Mouse (Mus musculus) heart, adult 2 months (tissue): ENCODE results near the gene Rmi1. TPM values are rescaled to one million over a fixed set of nuclear protein-coding genes. Genes with fewer than 3 reads are reported as not detected.
"Not testable (repeated sequence)": the region's sequence is repeated elsewhere in the genome, so short reads cannot be mapped to it uniquely, and the experiment has no call there.

ENCODE experiments used
- DNase-seq, 2 experiments: peaks; one replicate each; pipeline ENCODE4 v3.0.0; 2021
- H3K27ac ChIP-seq: fragments of 200-600 bp; 2 replicates; pipeline ENCODE4 v1.8.1; 2022
- H3K27me3 ChIP-seq: fragments of 200-500 bp; 2 replicates; pipeline ENCODE4 v1.6.1; 2012; ENCODE audit warnings: mild to moderate bottlenecking, low read length, inconsistent platforms, mixed read lengths; ENCODE audit not compliant: control insufficient read depth, insufficient read depth
- H3K36me3 ChIP-seq: fragments of 200-500 bp; 2 replicates; pipeline ENCODE4 v1.6.1; 2012; ENCODE audit warnings: low read length, inconsistent platforms; ENCODE audit not compliant: control insufficient read depth, insufficient read depth
- H3K4me1 ChIP-seq: fragments of 200-500 bp; 2 replicates; pipeline ENCODE4 v1.6.1; 2011; ENCODE audit warnings: low read length; ENCODE audit not compliant: control insufficient read depth, insufficient read depth
- H3K4me3 ChIP-seq: fragments of 200-600 bp; 2 replicates; pipeline ENCODE4 v1.8.1; 2022
- H3K79me2 ChIP-seq: fragments of 200-500 bp; replicated peaks from 2 replicates; pipeline ENCODE4 v1.6.1; 2012; ENCODE audit warnings: mild to moderate bottlenecking, inconsistent platforms, low read length, moderate library complexity, mixed read lengths; ENCODE audit not compliant: control insufficient read depth, insufficient read depth
- H3K9ac ChIP-seq: fragments of 200-500 bp; 2 replicates; pipeline ENCODE4 v1.6.1; 2012; ENCODE audit warnings: low read depth, mild to moderate bottlenecking, control low read depth, inconsistent platforms, low read length, mixed read lengths
- CTCF ChIP-seq: fragments of 200-600 bp; IDR thresholded peaks from 2 replicates; pipeline ENCODE4 v1.8.1; 2022; ENCODE audit warnings: antibody characterized with exemption, mild to moderate bottlenecking, moderate library complexity
- EP300 ChIP-seq: fragments of 200-500 bp; IDR thresholded peaks from 2 replicates; pipeline ENCODE4 v1.6.1; 2011; ENCODE audit warnings: low read depth, low read length, control low read depth; ENCODE audit not compliant: insufficient read depth
- POLR2A ChIP-seq: fragments of 200-500 bp; IDR thresholded peaks from 2 replicates; pipeline ENCODE4 v1.6.1; 2011; ENCODE audit warnings: mild to moderate bottlenecking, low read depth, low read length, control low read depth; ENCODE audit not compliant: insufficient read depth
- WGBS: fragments of 180-500 bp; shearing (Covaris S2); methylation state at CpG from one replicate; pipeline ENCODE4 v1.1.7; 2018; 5-methylcytosine and 5-hydroxymethylcytosine counted together
- intact Hi-C: fragments of 180-260 bp; cut with DNase I; formaldehyde crosslinking; loops from one replicate; pipeline ENCODE4 v1.15.1; 2025
- microRNA-seq, 2 experiments: library from miRNA; unstranded; fragments of <30 nt; microRNA quantifications; one replicate each; pipeline ENCODE4 v1.2.0; 2021
- polyA plus RNA-seq: library from polyadenylated mRNA; depleted of rRNA; stranded (reverse); fragments of >200 nt; gene quantifications from 2 replicates; pipeline ENCODE4 v1.2.3, GENCODE M21; 2012; rRNA removed
- total RNA-seq, 2 experiments: library from RNA; stranded (reverse); gene quantifications; 2 replicates each; pipeline ENCODE4 v1.2.3; 2021

Gene Rmi1
- total and polyA plus RNA-seq, 3 experiments = 5.2 to 9.2 (median 9.0) TPM

DNA sequence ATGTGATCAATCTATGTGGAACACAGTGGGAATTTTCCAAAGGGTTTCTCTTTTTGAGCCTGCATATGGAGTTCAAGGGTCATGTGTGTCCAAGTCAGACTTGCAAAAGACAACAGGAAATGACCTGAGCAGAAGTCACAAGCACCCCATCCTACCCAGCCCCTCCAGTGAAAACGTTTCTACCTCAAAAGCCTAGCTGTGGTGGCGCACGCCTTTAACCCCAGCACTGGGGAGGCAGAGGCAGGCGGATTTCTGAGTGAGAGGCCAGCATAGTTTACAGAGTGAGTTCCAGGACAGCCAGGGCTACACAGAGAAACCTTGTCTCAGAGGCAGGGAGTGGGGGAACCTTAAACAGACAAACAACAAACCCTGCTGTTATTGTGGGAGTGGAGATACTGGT is 50.2 kb downstream of the Rmi1 start:
- Histone ChIP-seq H3K79me2 (no peaks in the 10 kb centered on the region), H3K27me3 (no peaks in the 10 kb centered on the region; the same call in none of the 2 replicates), H3K36me3 (no peaks in the 10 kb centered on the region), H3K4me3 (no peak overlapping the region), H3K4me1 (no peaks in the 10 kb centered on the region), H3K27ac (no peak overlapping the region), H3K9ac (no peak overlapping the region)
- WGBS = 72% methylated on average over 4 of the region's 4 CpGs
- intact Hi-C loops = no loop called here
- DNase-seq = no peak
- no peak for TF ChIP-seq POLR2A
- TF ChIP-seq CTCF = no peak
- TF ChIP-seq EP300 = no peak

DNA sequence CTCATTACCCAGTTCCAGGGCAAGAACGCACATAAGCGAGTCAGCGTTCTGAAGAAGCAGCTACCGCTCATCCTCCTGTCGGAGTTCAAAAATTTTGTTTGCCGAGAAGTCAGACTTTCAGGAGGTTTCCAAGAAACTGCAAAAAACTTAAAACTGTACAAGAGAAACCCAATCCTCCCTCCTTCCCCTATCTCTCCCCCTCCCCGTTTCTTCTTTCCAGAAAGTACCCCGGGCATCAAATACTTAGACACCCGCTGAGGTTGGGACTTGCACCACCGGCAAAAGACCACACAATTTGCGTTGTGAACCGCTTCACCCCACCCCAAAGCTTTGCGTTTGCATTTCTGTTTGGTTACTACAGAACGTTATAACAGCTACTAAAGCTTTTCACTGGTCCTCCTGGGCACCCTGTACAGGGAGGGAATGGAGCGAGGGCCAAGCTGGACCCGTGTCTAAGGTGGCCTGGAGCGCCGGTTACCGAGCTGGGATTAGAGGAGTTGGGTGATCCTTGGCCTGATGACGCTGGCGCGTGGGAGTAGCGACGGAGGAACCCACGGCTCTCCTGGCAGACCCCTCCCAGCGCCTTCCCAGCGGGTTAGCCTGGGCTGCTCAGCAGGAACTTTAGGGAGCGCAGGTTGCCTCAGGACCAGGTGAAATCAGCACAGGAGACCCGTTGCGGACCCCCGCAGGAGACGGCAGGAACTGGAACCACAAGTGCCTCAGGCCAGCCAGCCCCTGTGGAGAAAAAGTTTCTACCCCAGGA is 50.8 kb downstream of the Rmi1 start:
- Histone ChIP-seq H3K4me3 (peak overlapping the region; percentile 42), H3K27ac (no peak overlapping the region), H3K4me1 (no peaks in the 10 kb centered on the region), H3K27me3 (no peaks in the 10 kb centered on the region; the same call in none of the 2 replicates), H3K79me2 (no peaks in the 10 kb centered on the region), H3K36me3 (no peaks in the 10 kb centered on the region), H3K9ac (peak overlapping the region; percentile 33)
- TF ChIP-seq CTCF (no peak), EP300 (no peak), POLR2A (no peak)
- peak; percentile 33 to 50 for DNase-seq
- WGBS = 18% methylated on average over 32 of the region's 32 CpGs
- intact Hi-C loops = no loop called here

DNA sequence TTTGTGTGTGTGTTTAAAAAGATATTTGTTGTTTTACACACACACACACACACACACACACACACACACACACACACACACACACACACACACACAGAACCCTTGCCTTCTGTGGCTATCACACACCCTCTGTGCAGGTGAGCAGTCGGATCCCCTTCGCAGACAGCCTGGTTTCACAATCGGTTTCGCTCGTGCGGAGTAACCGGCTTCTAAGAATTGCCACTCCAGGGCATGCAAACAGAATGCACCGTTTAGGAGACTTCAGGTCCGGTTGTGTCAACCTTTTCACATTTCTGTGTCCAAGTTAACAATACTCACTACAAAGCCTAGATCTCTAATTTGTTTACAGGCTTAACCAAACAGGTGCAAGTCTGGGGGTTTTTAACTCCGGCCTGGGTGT is 51.5 kb downstream of the Rmi1 start:
- Histone ChIP-seq H3K4me1 (no peaks in the 10 kb centered on the region), H3K36me3 (no peaks in the 10 kb centered on the region), H3K4me3 (no peak overlapping the region), H3K27ac (no peak overlapping the region), H3K9ac (no peak overlapping the region), H3K79me2 (no peaks in the 10 kb centered on the region), H3K27me3 (no peaks in the 10 kb centered on the region; the same call in none of the 2 replicates)
- DNase-seq = no peak
- TF ChIP-seq POLR2A (no peak), CTCF (no peak), EP300 (no peak)
- intact Hi-C loops = no loop called here
- WGBS = 78% methylated on average over 10 of the region's 10 CpGs

DNA sequence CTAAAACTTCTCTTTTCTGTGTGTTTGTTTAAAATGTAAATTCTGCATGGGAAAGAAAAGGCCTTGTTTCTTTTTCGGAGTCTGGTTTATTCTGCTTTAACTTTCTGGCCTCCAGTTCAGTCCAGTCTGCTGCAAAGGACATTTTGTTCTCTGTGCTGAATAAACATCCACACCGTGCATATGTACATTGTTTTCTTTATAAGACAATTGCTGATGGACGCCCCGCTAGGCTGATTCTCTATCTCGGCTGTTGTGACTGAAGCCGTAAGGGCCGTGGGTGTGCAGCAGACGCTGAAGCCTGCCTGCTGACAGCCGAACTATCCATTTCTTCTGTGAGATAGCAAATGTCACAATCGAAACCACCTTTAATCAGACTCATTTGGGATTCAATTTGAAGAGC is 54.5 kb downstream of the Rmi1 start:
- WGBS = 65% methylated on average over 10 of the region's 10 CpGs
- Histone ChIP-seq H3K4me1 (no peaks in the 10 kb centered on the region), H3K27ac (no peak overlapping the region), H3K79me2 (no peaks in the 10 kb centered on the region), H3K4me3 (no peak overlapping the region), H3K27me3 (no peaks in the 10 kb centered on the region; the same call in none of the 2 replicates), H3K9ac (no peak overlapping the region), H3K36me3 (no peaks in the 10 kb centered on the region)
- intact Hi-C loops = no loop called here
- no peak for DNase-seq
- no peak for TF ChIP-seq CTCF

DNA sequence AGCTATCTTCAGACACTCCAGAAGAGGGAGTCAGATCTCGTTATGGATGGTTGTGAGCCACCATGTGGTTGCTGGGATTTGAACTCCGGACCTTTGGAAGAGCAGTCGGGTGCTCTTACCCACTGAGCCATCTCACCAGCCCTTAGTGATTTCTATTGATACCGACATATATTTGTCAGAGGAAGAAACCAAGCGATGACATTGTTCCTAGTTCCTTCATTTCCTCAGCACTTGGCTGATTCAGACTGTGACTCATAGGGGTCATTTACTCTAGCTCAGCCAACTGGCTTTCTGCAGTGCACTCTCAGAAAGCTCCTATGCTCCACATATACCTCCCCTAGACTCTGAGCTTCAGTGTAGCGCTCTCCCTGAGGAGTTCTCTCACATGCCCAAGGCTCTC is 56.8 kb downstream of the Rmi1 start:
- not testable (repeated sequence) for DNase-seq

More for the DNA sequence above, 56.8 kb downstream of the Rmi1 start:
- H3K79me2 ChIP-seq, H3K27me3 ChIP-seq, H3K27ac ChIP-seq, H3K4me1 ChIP-seq, H3K36me3 ChIP-seq, H3K9ac ChIP-seq, H3K4me3 ChIP-seq, intact Hi-C loops: not testable (repeated sequence)
- 58% methylated on average over 6 of the region's 6 CpGs for WGBS

Small RNAs within 50 kb of the gene (microRNA-seq; reads per million reads assigned to microRNA genes)
- gene Mir7-1 = 25.1 to 31.4 reads per million in 2 experiments

Other genes starting within 250 kb of the Rmi1 start
- 10 to 100 TPM; 22.3 to 24.0 TPM for gene Idnk, start 244.6 kb upstream of the Rmi1 start, total RNA-seq
- gene Idnk, start 244.6 kb upstream of the Rmi1 start, polyA plus RNA-seq = 13.9 and 14.8 TPM in 2 replicates
- 10 to 100 TPM; 48.8 to 49.2 TPM for gene Ubqln1, start 186.6 kb upstream of the Rmi1 start, total RNA-seq
- gene Ubqln1, start 186.6 kb upstream of the Rmi1 start, polyA plus RNA-seq = 49.4 and 67.0 TPM in 2 replicates
- gene Gkap1, start 126.5 kb upstream of the Rmi1 start, total RNA-seq = 10 to 100 TPM; 21.8 to 28.3 TPM
- 4.7 and 7.1 TPM in 2 replicates for gene Gkap1, start 126.5 kb upstream of the Rmi1 start, polyA plus RNA-seq
- under 1 TPM; 0.05 to 0.10 TPM for gene Kif27, start 43.1 kb upstream of the Rmi1 start, total RNA-seq
- gene Kif27, start 43.1 kb upstream of the Rmi1 start, polyA plus RNA-seq = 0.09 and 0.10 TPM in 2 replicates
- 10 to 100 TPM; 15.2 to 17.5 TPM for gene 2210016F16Rik, start 17.0 kb upstream of the Rmi1 start, total RNA-seq
- 10.4 and 11.2 TPM in 2 replicates for gene 2210016F16Rik, start 17.0 kb upstream of the Rmi1 start, polyA plus RNA-seq
- 100 to 1,000 TPM; 388 to 416 TPM for gene Hnrnpk, start 1.1 kb downstream of the Rmi1 start, total RNA-seq
- gene Hnrnpk, start 1.1 kb downstream of the Rmi1 start, polyA plus RNA-seq = 108 and 203 TPM in 2 replicates
- not detected for gene Slc28a3, start 208.6 kb downstream of the Rmi1 start, total RNA-seq
- gene Slc28a3, start 208.6 kb downstream of the Rmi1 start, polyA plus RNA-seq = 0.12 TPM in 1 of 2 replicates, not detected in the other